Mouse (Mus musculus): ENCODE data around the gene Med18. TPM values are rescaled to one million over a fixed set of nuclear protein-coding genes. Genes with fewer than 3 reads are reported as not detected.
"Not testable (repeated sequence)": the region's sequence is repeated elsewhere in the genome, so short reads cannot be mapped to it uniquely, and the experiment has no call there.

Gene Med18
- polyA plus RNA-seq, 1 experiment: not detected

- Histone ChIP-seq H3K27ac (ENCODE audit: insufficient read depth, low read depth, low read length) (no peak overlapping the region), H3K4me3 (ENCODE audit: insufficient read depth, low read depth, low read length) (no peak overlapping the region)
- no peak for TF ChIP-seq POLR2A (IDR thresholded peaks at IDR 0.05; ENCODE audit: insufficient read depth, low read depth, low read length)
Measured at GRCm38 (mm10) chr4:132415966-132416365, 47.8 kb downstream of the Med18 start.

GRCm38 (mm10) chr4:132413257-132413656 is 50.5 kb downstream of the Med18 start:
- H3K4me1 ChIP-seq (ENCODE audit: control insufficient read depth, insufficient read depth, low read length); H3K4me3 ChIP-seq (ENCODE audit: insufficient read depth, low read depth, low read length); H3K27ac ChIP-seq (ENCODE audit: insufficient read depth, low read depth, low read length): not testable (repeated sequence)
- 90% methylated on average over 4 of the region's 4 CpGs for WGBS

More at GRCm38 (mm10) chr4:132415966-132416365, 47.8 kb downstream of the Med18 start:
- no peaks in the 10 kb centered on the region for H3K4me1 ChIP-seq (ENCODE audit: control insufficient read depth, insufficient read depth, low read length)

GRCm38 (mm10) chr4:132411322-132412094 is 52.2 kb downstream of the Med18 start:
- WGBS: 46% methylated on average over 8 of the region's 8 CpGs
- peak; percentile 21; the same call in 1 of the 2 replicates for TF ChIP-seq CTCF (IDR thresholded peaks at IDR 0.05; ENCODE audit: insufficient read depth, low read depth, low read length)
- TF ChIP-seq POLR2A (IDR thresholded peaks at IDR 0.05; ENCODE audit: insufficient read depth, low read depth, low read length): no peak
- Histone ChIP-seq H3K4me3 (ENCODE audit: insufficient read depth, low read depth, low read length) (no peak overlapping the region), H3K4me1 (ENCODE audit: control insufficient read depth, insufficient read depth, low read length) (no peaks in the 10 kb centered on the region), H3K27ac (ENCODE audit: insufficient read depth, low read depth, low read length) (no peak overlapping the region)

- Histone ChIP-seq H3K4me3 (ENCODE audit: insufficient read depth, low read depth, low read length) (no peak overlapping the region), H3K27ac (ENCODE audit: insufficient read depth, low read depth, low read length) (no peak overlapping the region), H3K4me1 (ENCODE audit: control insufficient read depth, insufficient read depth, low read length) (no peaks in the 10 kb centered on the region)
- TF ChIP-seq POLR2A (IDR thresholded peaks at IDR 0.05; ENCODE audit: insufficient read depth, low read depth, low read length) (no peak), CTCF (IDR thresholded peaks at IDR 0.05; ENCODE audit: insufficient read depth, low read depth, low read length) (no peak)
- WGBS: 90% methylated on average over 4 of the region's 4 CpGs
Measured at GRCm38 (mm10) chr4:132409587-132410229, 54.0 kb downstream of the Med18 start.

Other genes starting within 250 kb of the Med18 start
- not detected in 2 replicates for gene Gmeb1, start 202.3 kb downstream of the Med18 start, polyA plus RNA-seq (2012; ENCODE audit: insufficient read depth, insufficient read length, low replicate concordance, missing spikeins)
- not detected in 2 replicates for gene Taf12, start 189.5 kb downstream of the Med18 start, polyA plus RNA-seq (2012; ENCODE audit: insufficient read depth, insufficient read length, low replicate concordance, missing spikeins)
- gene Rab42, start 160.5 kb downstream of the Med18 start, polyA plus RNA-seq (2012; ENCODE audit: insufficient read depth, insufficient read length, low replicate concordance, missing spikeins): not detected in 2 replicates
- gene Trnau1ap, start 134.4 kb downstream of the Med18 start, polyA plus RNA-seq (2012; ENCODE audit: insufficient read depth, insufficient read length, low replicate concordance, missing spikeins): not detected in 2 replicates
- not detected in 2 replicates for gene Rcc1, start 110.3 kb downstream of the Med18 start, polyA plus RNA-seq (2012; ENCODE audit: insufficient read depth, insufficient read length, low replicate concordance, missing spikeins)
- gene Phactr4, start 41.4 kb downstream of the Med18 start, polyA plus RNA-seq (2012; ENCODE audit: insufficient read depth, insufficient read length, low replicate concordance, missing spikeins): not detected in 2 replicates
- gene Sesn2, start 46.6 kb upstream of the Med18 start, polyA plus RNA-seq (2012; ENCODE audit: insufficient read depth, insufficient read length, low replicate concordance, missing spikeins): not detected in 2 replicates
- not detected in 2 replicates for gene Atpif1, start 69.7 kb upstream of the Med18 start, polyA plus RNA-seq (2012; ENCODE audit: insufficient read depth, insufficient read length, low replicate concordance, missing spikeins)
- gene Dnajc8, start 71.6 kb upstream of the Med18 start, polyA plus RNA-seq (2012; ENCODE audit: insufficient read depth, insufficient read length, low replicate concordance, missing spikeins): 577 TPM in 1 of 2 replicates, not detected in the other
- not detected in 2 replicates for gene Ptafr, start 100.1 kb upstream of the Med18 start, polyA plus RNA-seq (2012; ENCODE audit: insufficient read depth, insufficient read length, low replicate concordance, missing spikeins)
- gene Eya3, start 175.1 kb upstream of the Med18 start, polyA plus RNA-seq (2012; ENCODE audit: insufficient read depth, insufficient read length, low replicate concordance, missing spikeins): not detected in 2 replicates